Comparison of ENCODE assay signal across 8 mouse cellular contexts in genomic region chr2:164103501-164103900, GRCm38 (mm10). TPM values are rescaled to one million over a fixed set of nuclear protein-coding genes. Genes with fewer than 3 reads are reported as not detected.
DNase-seq lines count a peak whose midpoint lies in the region; TF ChIP-seq lines count a peak whose summit lies in the region.
"Had no signal": no experiment of that assay in that cellular context is flagged by ENCODE, and none has a peak within 500 bp of the region (broad histone marks: within the 10 kb centered on the region; RNA-seq: fewer than 3 reads in every experiment).

No protein-coding gene starts in this region.

- intact Hi-C loops in left cerebral cortex, postnatal 14 days (cut with DNase I) = loop anchor here (5.0 kb wide), 2 partner anchors 284 to 304 kb away; partner anchors contain the start of genes Matn4 and Slpi

- no peak for DNase-seq in testis, postnatal 14 days (ENCODE audit: low spot score)
- peak; percentile 34 to 82 for DNase-seq in adrenal gland, adult (ENCODE audit: inconsistent age in 2 of 2, low spot score in 1 of 2)
- DNase-seq in cerebellum, postnatal 25 days = peak; percentile 73 to 81
- DNase-seq in heart, postnatal 4 days = peak; percentile 77
- DNase-seq in left cerebral cortex, postnatal 14 days (ENCODE audit: low spot score in 2 of 2) = peak; percentile 77 to 82
- DNase-seq in retina, embryonic 14.5 days (ENCODE audit: low spot score) = peak; percentile 78

- H3K4me3 ChIP-seq in testis, adult 2 months (ENCODE audit: control insufficient read depth, low read depth, low read length) = no peak overlapping the region
- H3K4me3 ChIP-seq: heart, embryonic 15.5 days had no signal

- no peaks in the 10 kb centered on the region; the same call in 1 of the 2 replicates for H3K4me1 ChIP-seq in testis, adult 2 months (ENCODE audit: control insufficient read depth, insufficient read depth, low read length)

- peak; percentile 18; the same call in 1 of the 2 replicates for TF ChIP-seq CTCF in testis, adult 2 months (IDR thresholded peaks at IDR 0.05; ENCODE audit: control insufficient read depth, insufficient read depth, insufficient replicate concordance, low read depth, low read length)

- no peak overlapping the region for H3K27ac ChIP-seq in testis, adult 2 months (ENCODE audit: control insufficient read depth, insufficient read depth, low read depth, low read length)
- H3K27ac ChIP-seq: heart, embryonic 15.5 days had no signal

- no peaks in the 10 kb centered on the region for H3K27me3 ChIP-seq in testis, adult 2 months (ENCODE audit: control insufficient read depth, insufficient read depth, low read length)
- H3K27me3 ChIP-seq: heart, embryonic 15.5 days had no signal

- TF ChIP-seq POLR2A in testis, adult 2 months (IDR thresholded peaks at IDR 0.05; ENCODE audit: control insufficient read depth, low read depth, low read length) = no peak

- peaks cover 2% of the 10 kb centered on the region for H3K36me3 ChIP-seq in testis, adult 2 months (ENCODE audit: control insufficient read depth, insufficient read depth, low read length)

RNA-seq across cellular contexts. Expression of gene Tomm34, which starts 32.5 kb away (rescaled TPM):
- 44.1 and 48.8 TPM in 2 replicates for polyA plus RNA-seq in testis, adult 2 months (2012; rRNA removed)
- 10 to 100 TPM; 28.0 to 28.7 TPM for total RNA-seq in heart, postnatal 4 days (2021)
- 10 to 100 TPM; 40.8 to 43.6 TPM for total RNA-seq in left cerebral cortex, postnatal 14 days (2021)

RNA-seq across cellular contexts. Expression of gene Stk4, which starts 33.4 kb away (rescaled TPM):
- polyA plus RNA-seq in testis, adult 2 months (2012; rRNA removed) = 14.7 and 14.8 TPM in 2 replicates
- total RNA-seq in heart, postnatal 4 days (2021) = 10 to 100 TPM; 20.4 to 22.1 TPM
- total RNA-seq in left cerebral cortex, postnatal 14 days (2021) = 10 to 100 TPM; 32.2 to 35.6 TPM
